Mouse (Mus musculus): ENCODE data around the gene Rerg. TPM values are rescaled to one million over a fixed set of nuclear protein-coding genes. Genes with fewer than 3 reads are reported as not detected.

Gene Rerg
- polyA plus RNA-seq, 1 experiment from 2014 or later: 5.5 TPM

DNA sequence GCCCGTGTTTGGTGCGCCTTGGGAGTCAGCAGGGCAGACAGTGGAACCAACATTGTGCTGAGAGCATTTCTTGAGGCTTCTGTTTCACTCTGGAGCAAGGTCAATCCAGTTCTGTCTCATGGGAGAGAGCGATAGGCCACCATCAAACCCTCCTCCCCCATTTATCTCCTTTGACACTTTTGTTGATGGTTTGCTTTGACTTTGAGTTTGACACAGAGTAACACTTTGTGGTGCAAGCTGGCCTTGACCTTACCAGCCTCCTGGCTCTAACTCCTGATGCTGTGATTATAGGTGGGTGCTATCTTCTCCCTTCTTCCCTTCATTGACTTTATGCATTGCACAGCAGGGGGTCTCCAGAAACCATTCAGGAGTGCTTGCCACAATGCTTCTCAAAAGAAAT is 30.9 kb upstream of the Rerg start:
- Histone ChIP-seq H3K9ac (ENCODE audit: low read length) (no peak overlapping the region), H3K9me3 (replicated peaks; ENCODE audit: control insufficient read depth, low read length) (no peaks in the 10 kb centered on the region), H3K4me3 (ENCODE audit: low read length) (no peak overlapping the region), H3K36me3 (ENCODE audit: control insufficient read depth, insufficient read depth) (no peaks in the 10 kb centered on the region), H3K27ac (ENCODE audit: low read length) (no peak overlapping the region), H3K4me2 (ENCODE audit: low read depth, low read length) (no peak overlapping the region), H3K27me3 (ENCODE audit: control insufficient read depth, insufficient read depth, low read length) (no peaks in the 10 kb centered on the region), H3K4me1 (ENCODE audit: control insufficient read depth, insufficient read depth, low read length) (no peaks in the 10 kb centered on the region)
- WGBS: 87% methylated on average over 3 of the region's 3 CpGs
- no peak for ATAC-seq (replicated peaks; ENCODE audit: extremely low read depth, insufficient read depth, low FRiP score)

DNA sequence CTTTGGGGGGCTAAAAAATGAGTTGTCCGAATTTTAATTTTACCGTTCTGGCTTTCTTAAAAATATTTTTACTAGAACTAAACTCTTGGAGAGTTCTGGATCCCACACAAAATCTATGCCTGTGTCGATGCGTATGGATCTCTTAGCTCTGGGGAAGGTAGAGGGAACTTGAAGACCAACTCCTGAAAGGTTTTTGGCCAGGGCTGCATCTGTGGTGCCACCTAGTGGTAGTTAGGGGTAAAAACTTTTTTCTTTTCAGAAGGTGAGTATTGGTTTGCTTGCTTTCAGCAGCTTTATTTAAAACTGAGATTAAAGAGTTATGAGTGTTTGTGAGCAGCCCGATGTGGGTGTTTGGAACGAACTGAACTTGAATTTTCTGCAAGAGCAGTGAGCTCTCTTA is 21.8 kb upstream of the Rerg start:
- H3K4me2 ChIP-seq (ENCODE audit: low read depth, low read length): no peak overlapping the region
- WGBS: 16% methylated on average over 6 of the region's 6 CpGs
- no peak overlapping the region for H3K4me3 ChIP-seq (ENCODE audit: low read length)
- no peaks in the 10 kb centered on the region for H3K27me3 ChIP-seq (ENCODE audit: control insufficient read depth, insufficient read depth, low read length)
- ATAC-seq (replicated peaks; ENCODE audit: extremely low read depth, insufficient read depth, low FRiP score): no peak
- H3K27ac ChIP-seq (ENCODE audit: low read length): no peak overlapping the region
- no peaks in the 10 kb centered on the region for H3K36me3 ChIP-seq (ENCODE audit: control insufficient read depth, insufficient read depth)
- no peak overlapping the region for H3K9ac ChIP-seq (ENCODE audit: low read length)
- H3K4me1 ChIP-seq (ENCODE audit: control insufficient read depth, insufficient read depth, low read length): no peaks in the 10 kb centered on the region
- no peaks in the 10 kb centered on the region for H3K9me3 ChIP-seq (replicated peaks; ENCODE audit: control insufficient read depth, low read length)

DNA sequence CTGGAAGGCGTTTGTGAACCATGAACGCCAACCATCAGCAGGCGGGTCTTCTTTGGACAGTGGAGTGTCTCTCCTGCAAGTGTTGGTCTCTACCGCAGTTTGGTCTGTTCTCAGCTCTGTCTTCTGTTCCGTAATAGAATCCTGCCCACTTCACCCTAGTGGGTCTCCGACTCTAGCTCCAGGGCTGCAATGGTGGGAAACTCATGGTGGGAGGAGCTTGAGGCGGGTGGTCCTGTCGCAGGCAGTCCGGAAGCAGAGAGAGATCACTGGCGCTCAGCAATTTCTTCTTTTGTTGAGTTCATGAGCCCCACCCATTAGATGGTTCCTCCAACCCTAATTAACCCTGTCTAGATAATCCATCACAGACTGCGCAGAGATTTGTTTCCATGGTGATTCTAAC is 20.7 kb upstream of the Rerg start:
- ATAC-seq (replicated peaks; ENCODE audit: extremely low read depth, insufficient read depth, low FRiP score): no peak
- whole genome bisulfite sequencing: 87% methylated on average over 11 of the region's 11 CpGs
- Histone ChIP-seq H3K9ac (ENCODE audit: low read length) (no peak overlapping the region), H3K27ac (ENCODE audit: low read length) (no peak overlapping the region), H3K27me3 (ENCODE audit: control insufficient read depth, insufficient read depth, low read length) (no peaks in the 10 kb centered on the region), H3K9me3 (replicated peaks; ENCODE audit: control insufficient read depth, low read length) (no peaks in the 10 kb centered on the region), H3K36me3 (ENCODE audit: control insufficient read depth, insufficient read depth) (no peaks in the 10 kb centered on the region), H3K4me1 (ENCODE audit: control insufficient read depth, insufficient read depth, low read length) (no peaks in the 10 kb centered on the region), H3K4me2 (ENCODE audit: low read depth, low read length) (no peak overlapping the region), H3K4me3 (ENCODE audit: low read length) (no peak overlapping the region)

GRCm38 (mm10) chr6:137190577-137190976 is 20.3 kb upstream of the Rerg start:
- H3K27me3 ChIP-seq (ENCODE audit: control insufficient read depth, insufficient read depth, low read length): no peaks in the 10 kb centered on the region
- H3K9ac ChIP-seq (ENCODE audit: low read length): no peak overlapping the region
- no peaks in the 10 kb centered on the region for H3K4me1 ChIP-seq (ENCODE audit: control insufficient read depth, insufficient read depth, low read length)
- H3K4me2 ChIP-seq (ENCODE audit: low read depth, low read length): no peak overlapping the region
- H3K27ac ChIP-seq (ENCODE audit: low read length): no peak overlapping the region
- H3K9me3 ChIP-seq (replicated peaks; ENCODE audit: control insufficient read depth, low read length): no peaks in the 10 kb centered on the region
- no peak overlapping the region for H3K4me3 ChIP-seq (ENCODE audit: low read length)
- no peaks in the 10 kb centered on the region for H3K36me3 ChIP-seq (ENCODE audit: control insufficient read depth, insufficient read depth)
- no peak for ATAC-seq (replicated peaks; ENCODE audit: extremely low read depth, insufficient read depth, low FRiP score)
- 80% methylated on average over 6 of the region's 6 CpGs for WGBS

DNA sequence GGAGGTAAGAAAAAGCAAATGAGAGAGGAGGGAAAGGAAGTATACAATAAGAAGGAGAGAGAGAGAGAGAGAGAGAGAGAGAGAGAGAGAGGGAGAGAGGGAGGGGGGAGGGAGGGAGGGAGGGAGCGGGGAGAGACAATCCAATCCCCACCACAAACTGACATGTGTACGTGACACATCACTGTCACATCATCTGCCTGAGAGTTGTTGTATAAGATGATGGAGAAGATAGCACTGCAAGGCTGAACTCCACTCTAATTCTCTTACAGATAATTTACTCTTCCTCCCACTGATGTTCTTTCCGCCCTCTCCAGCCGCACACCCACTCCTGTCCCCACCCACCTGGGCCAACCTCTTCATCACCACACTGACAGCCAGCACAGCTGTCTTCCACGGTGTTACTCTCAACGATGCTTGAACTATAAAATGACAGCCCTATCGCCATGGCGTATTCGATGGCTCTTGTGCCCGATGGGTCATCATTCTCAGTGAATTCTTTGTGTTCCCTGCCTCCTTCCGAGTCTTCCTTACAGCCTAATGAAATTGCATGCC is 18.2 kb upstream of the Rerg start:
- Histone ChIP-seq H3K36me3 (ENCODE audit: control insufficient read depth, insufficient read depth) (no peaks in the 10 kb centered on the region), H3K4me2 (ENCODE audit: low read depth, low read length) (no peak overlapping the region), H3K27ac (ENCODE audit: low read length) (no peak overlapping the region), H3K9me3 (replicated peaks; ENCODE audit: control insufficient read depth, low read length) (no peaks in the 10 kb centered on the region), H3K4me1 (ENCODE audit: control insufficient read depth, insufficient read depth, low read length) (no peaks in the 10 kb centered on the region), H3K27me3 (ENCODE audit: control insufficient read depth, insufficient read depth, low read length) (no peaks in the 10 kb centered on the region), H3K9ac (ENCODE audit: low read length) (no peak overlapping the region), H3K4me3 (ENCODE audit: low read length) (no peak overlapping the region)
- WGBS: 54% methylated on average over 11 of the region's 11 CpGs
- ATAC-seq (replicated peaks; ENCODE audit: extremely low read depth, insufficient read depth, low FRiP score): no peak

- H3K4me2 ChIP-seq (ENCODE audit: low read depth, low read length): no peak overlapping the region
- no peaks in the 10 kb centered on the region for H3K4me1 ChIP-seq (ENCODE audit: control insufficient read depth, insufficient read depth, low read length)
- H3K36me3 ChIP-seq (ENCODE audit: control insufficient read depth, insufficient read depth): no peaks in the 10 kb centered on the region
- H3K9ac ChIP-seq (ENCODE audit: low read length): no peak overlapping the region
- 78% methylated on average over 3 of the region's 3 CpGs for WGBS
- no peak for ATAC-seq (replicated peaks; ENCODE audit: extremely low read depth, insufficient read depth, low FRiP score)
- no peak overlapping the region for H3K27ac ChIP-seq (ENCODE audit: low read length)
- no peaks in the 10 kb centered on the region for H3K27me3 ChIP-seq (ENCODE audit: control insufficient read depth, insufficient read depth, low read length)
- H3K9me3 ChIP-seq (replicated peaks; ENCODE audit: control insufficient read depth, low read length): no peaks in the 10 kb centered on the region
- H3K4me3 ChIP-seq (ENCODE audit: low read length): no peak overlapping the region
Observed at GRCm38 (mm10) chr6:137187426-137187825, 17.1 kb upstream of the Rerg start.

DNA sequence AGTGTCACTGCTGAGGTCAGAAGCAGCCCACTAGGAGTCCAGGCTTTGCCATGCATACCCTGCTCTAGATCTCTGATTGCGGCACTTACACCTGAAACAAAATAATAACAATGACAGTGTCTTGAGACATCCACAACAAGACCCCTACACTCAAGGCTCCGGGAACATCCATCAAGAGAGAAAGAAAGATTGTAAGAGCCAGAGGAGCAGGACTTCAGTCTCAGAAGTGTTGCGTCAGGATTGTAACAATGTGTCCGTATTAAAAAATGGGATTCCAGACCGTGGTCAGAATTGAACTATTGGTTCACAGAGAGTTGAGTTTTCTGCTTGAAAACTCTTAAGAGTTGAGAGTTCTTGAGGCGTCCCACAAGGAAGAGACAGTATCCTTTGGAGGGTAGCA is 10.3 kb upstream of the Rerg start:
- Histone ChIP-seq H3K4me1 (ENCODE audit: control insufficient read depth, insufficient read depth, low read length) (peaks cover 13% of the 10 kb centered on the region), H3K9me3 (replicated peaks; ENCODE audit: control insufficient read depth, low read length) (no peaks in the 10 kb centered on the region), H3K27me3 (ENCODE audit: control insufficient read depth, insufficient read depth, low read length) (no peaks in the 10 kb centered on the region), H3K36me3 (ENCODE audit: control insufficient read depth, insufficient read depth) (no peaks in the 10 kb centered on the region), H3K4me2 (ENCODE audit: low read depth, low read length) (no peak overlapping the region), H3K9ac (ENCODE audit: low read length) (no peak overlapping the region), H3K27ac (ENCODE audit: low read length) (no peak overlapping the region), H3K4me3 (ENCODE audit: low read length) (no peak overlapping the region)
- no peak for ATAC-seq (replicated peaks; ENCODE audit: extremely low read depth, insufficient read depth, low FRiP score)
- 74% methylated on average over 6 of the region's 6 CpGs for WGBS

DNA sequence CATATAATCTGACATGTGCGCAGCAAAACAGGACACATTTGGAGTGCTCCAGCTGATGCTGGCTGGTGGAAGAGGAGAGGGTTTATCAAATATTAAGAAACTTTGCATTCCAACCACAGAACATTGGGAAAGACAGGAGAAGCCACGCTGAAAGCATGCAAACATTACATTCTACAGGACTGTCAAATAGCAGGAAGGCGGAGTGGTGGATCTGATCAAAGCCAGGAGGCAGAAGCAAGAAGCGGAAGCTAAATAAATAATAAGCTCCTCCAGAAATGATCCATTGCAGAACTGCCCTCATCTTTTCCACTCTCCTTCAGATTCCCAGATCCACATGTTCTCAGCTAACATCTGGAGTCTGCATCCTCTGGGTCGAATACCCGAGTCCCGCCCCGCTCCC is 9.8 kb upstream of the Rerg start:
- H3K36me3 ChIP-seq (ENCODE audit: control insufficient read depth, insufficient read depth): no peaks in the 10 kb centered on the region
- H3K27ac ChIP-seq (ENCODE audit: low read length): no peak overlapping the region
- no peak overlapping the region for H3K4me2 ChIP-seq (ENCODE audit: low read depth, low read length)
- no peak overlapping the region for H3K4me3 ChIP-seq (ENCODE audit: low read length)
- no peaks in the 10 kb centered on the region for H3K9me3 ChIP-seq (replicated peaks; ENCODE audit: control insufficient read depth, low read length)
- no peak overlapping the region for H3K9ac ChIP-seq (ENCODE audit: low read length)
- no peak for ATAC-seq (replicated peaks; ENCODE audit: extremely low read depth, insufficient read depth, low FRiP score)
- no peaks in the 10 kb centered on the region for H3K27me3 ChIP-seq (ENCODE audit: control insufficient read depth, insufficient read depth, low read length)
- 54% methylated on average over 8 of the region's 8 CpGs for WGBS
- H3K4me1 ChIP-seq (ENCODE audit: control insufficient read depth, insufficient read depth, low read length): peaks cover 13% of the 10 kb centered on the region

DNA sequence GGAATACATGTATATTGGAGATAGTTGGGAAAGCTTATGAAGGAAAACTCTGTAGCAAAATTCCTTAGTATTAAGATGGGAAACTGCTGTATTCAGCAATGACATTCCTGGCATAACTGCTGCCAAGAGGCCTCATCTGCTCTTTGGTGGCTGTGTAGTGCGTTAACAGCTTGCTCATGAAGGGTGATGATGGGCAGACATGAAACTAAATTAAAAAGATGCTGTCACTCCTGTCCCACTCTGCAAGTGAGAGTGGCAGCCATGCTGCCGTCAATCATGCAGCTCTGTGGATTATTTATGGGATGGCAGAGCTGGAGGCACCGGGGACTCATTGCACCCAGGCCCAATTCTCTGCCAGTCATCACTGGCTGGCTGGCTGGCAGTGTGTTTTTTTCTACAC is 8.7 kb upstream of the Rerg start:
- Histone ChIP-seq H3K9me3 (replicated peaks; ENCODE audit: control insufficient read depth, low read length) (no peaks in the 10 kb centered on the region), H3K4me2 (ENCODE audit: low read depth, low read length) (no peak overlapping the region), H3K27ac (ENCODE audit: low read length) (peak overlapping the region; percentile 62), H3K4me1 (ENCODE audit: control insufficient read depth, insufficient read depth, low read length) (peaks cover 13% of the 10 kb centered on the region), H3K4me3 (ENCODE audit: low read length) (no peak overlapping the region), H3K9ac (ENCODE audit: low read length) (no peak overlapping the region), H3K36me3 (ENCODE audit: control insufficient read depth, insufficient read depth) (no peaks in the 10 kb centered on the region), H3K27me3 (ENCODE audit: control insufficient read depth, insufficient read depth, low read length) (no peaks in the 10 kb centered on the region)
- 36% methylated on average over 3 of the region's 3 CpGs for WGBS
- peak; percentile 92 for ATAC-seq (replicated peaks; ENCODE audit: extremely low read depth, insufficient read depth, low FRiP score)

DNA sequence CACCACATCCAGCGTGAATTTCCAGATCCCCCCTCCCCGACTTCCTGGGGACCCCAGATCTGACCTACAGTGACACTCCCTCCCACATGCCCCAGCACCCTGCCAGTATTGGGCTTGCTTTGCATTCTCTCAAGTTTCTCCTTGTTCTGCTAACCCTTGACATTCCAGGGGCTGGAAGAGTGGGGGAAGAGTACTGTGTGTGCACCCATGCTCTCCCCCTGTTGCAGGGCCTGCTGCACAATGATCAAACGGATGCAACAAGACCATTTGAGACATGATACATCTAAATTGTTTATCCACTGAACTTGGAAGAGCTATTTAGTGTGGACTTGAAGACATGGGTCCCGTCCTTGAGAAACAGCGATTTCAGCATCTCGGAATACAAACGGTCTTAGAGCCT is 349 bp upstream of the Rerg start:
- H3K27ac ChIP-seq (ENCODE audit: low read length): no peak overlapping the region
- ATAC-seq (replicated peaks; ENCODE audit: extremely low read depth, insufficient read depth, low FRiP score): no peak

More for the DNA sequence above, 349 bp upstream of the Rerg start:
- WGBS: 41% methylated on average over 7 of the region's 7 CpGs
- Histone ChIP-seq H3K4me2 (ENCODE audit: low read depth, low read length) (no peak overlapping the region), H3K9me3 (replicated peaks; ENCODE audit: control insufficient read depth, low read length) (no peaks in the 10 kb centered on the region), H3K9ac (ENCODE audit: low read length) (no peak overlapping the region), H3K36me3 (ENCODE audit: control insufficient read depth, insufficient read depth) (no peaks in the 10 kb centered on the region), H3K4me1 (ENCODE audit: control insufficient read depth, insufficient read depth, low read length) (peaks cover 3% of the 10 kb centered on the region; the same call in 1 of the 2 replicates), H3K27me3 (ENCODE audit: control insufficient read depth, insufficient read depth, low read length) (peaks cover 10% of the 10 kb centered on the region), H3K4me3 (ENCODE audit: low read length) (no peak overlapping the region)
